Mouse (Mus musculus) c-Kit-positive CD71-negative TER-119-negative erythroid progenitor cells, embryonic 14.5 days (primary cell): Measurements from ENCODE around the gene Abcb9.
A peak's percentile ranks its signal among the peaks of the same experiment; 100 is the strongest.

Source experiments
- DNase-seq: peaks from one replicate; pipeline ENCODE4 v3.0.0-alpha.2; 2013; ENCODE audit warnings: low read depth

The Abcb9 gene

DNA sequence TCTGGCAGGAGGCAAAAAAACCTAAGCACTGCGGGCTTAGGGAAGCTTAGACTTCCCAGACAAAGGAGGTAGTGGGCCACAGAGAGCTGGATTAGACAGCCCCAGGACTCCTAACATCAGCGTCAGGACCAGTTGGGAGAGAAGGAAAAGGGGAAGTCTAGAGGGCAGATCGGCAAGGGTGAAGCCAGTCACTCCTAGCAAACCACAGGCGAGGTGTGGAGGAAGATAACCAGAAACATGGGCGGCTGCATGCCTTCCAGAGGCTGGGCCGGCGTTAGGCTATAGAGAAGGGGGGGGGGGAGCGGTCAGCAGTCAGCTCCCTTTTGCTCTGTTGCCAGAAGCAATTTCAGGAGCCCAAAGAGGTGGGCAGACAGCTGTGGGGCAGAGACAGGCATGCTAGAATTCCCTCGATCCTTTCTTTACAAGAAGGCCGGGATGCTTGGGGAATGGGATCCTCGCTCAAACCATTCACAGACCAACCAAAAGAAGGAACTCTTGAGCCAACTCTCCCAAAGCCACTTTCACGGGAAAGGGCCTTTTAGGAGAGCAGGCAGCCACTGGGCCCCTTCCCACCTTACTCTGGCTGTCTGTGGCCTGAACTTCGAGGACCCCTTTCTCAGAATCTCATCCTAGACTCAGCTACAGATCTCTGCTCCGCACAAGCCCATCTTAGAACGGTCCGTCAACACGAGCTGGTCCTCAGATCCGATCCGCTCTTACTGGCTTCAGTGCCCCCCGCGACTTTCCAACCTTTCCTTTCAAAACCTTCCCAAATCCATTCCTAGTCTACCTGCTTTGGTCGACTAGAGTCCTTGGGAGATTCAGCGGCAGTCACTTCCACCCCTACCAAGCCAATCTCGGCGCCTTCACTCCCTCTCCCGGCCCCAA lies 64.3 kb downstream of the Abcb9 start:
- no peak for DNase-seq

DNA sequence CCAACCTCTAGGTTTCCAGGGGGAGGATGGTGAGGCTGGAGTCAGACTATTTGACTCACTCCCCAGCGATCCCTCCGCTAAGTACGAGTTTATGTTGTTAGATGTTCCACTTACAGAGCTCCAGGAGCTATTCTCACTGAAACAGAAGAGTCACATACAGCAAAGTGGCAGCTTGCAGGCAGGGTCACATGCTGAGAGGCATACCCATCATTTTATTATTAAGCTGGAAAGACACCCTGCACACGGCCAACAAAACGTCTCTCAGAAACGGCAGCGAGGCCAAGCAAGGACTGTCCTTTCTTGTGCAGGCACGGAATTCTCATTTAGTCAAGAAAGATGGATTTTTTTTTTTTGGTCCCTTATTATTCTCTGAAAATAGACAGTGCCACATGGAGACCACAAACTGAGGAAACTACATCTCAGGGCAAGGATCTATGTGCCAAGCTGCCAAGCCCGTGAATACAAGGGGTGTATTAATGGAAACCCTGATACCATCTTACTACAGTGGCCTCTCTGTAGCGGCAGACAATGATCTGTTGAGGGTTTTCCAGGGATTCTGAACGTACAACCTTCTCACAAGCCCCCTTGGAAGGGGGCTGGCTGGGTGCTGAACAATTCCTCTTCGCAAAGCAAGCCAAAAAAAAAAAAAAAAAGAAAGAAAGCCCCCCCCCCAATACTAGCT lies 65.1 kb downstream of the Abcb9 start:
- no peak for DNase-seq

DNA sequence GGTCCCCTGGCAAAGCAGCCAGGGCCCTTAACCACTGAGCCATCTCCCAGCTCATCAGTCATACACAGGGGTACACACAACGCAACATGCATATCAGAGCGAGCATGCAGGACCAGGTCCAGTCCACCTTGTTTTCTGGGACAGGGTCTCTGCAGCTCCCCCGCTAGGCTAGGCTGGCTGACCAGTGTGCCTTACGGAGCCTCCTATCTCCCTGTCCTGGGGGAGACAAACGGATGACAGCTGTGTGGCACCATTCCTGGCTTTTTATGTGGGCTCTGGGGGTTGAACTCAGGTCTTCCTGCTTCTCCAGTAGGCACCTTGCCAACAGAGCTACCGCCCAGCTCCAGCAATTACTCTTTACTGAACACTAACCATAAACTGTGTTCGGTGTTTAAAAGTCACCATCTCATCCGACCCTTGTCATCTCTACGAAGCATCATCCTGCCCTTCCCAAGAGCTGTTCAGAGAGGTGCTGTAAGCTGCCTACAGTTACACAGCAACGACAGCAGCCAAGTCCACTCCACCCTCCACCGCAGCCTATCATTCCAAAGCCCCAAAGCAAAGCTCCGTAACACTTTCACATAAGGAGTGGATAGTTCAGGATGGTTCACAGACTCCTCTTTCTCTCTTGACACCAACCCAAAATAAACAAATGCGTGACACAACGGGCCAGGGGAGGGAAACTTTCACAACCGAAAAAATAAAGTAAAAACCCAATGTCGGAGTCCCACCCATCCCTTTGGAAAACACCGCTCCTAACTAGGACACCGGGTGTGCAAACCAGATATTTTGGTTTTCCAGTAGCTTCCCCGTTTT lies 66.2 kb downstream of the Abcb9 start:
- no peak for DNase-seq

- no peak for DNase-seq
Observed at GRCm38 (mm10) chr5:124028680-124029079, 66.9 kb downstream of the Abcb9 start.

DNA sequence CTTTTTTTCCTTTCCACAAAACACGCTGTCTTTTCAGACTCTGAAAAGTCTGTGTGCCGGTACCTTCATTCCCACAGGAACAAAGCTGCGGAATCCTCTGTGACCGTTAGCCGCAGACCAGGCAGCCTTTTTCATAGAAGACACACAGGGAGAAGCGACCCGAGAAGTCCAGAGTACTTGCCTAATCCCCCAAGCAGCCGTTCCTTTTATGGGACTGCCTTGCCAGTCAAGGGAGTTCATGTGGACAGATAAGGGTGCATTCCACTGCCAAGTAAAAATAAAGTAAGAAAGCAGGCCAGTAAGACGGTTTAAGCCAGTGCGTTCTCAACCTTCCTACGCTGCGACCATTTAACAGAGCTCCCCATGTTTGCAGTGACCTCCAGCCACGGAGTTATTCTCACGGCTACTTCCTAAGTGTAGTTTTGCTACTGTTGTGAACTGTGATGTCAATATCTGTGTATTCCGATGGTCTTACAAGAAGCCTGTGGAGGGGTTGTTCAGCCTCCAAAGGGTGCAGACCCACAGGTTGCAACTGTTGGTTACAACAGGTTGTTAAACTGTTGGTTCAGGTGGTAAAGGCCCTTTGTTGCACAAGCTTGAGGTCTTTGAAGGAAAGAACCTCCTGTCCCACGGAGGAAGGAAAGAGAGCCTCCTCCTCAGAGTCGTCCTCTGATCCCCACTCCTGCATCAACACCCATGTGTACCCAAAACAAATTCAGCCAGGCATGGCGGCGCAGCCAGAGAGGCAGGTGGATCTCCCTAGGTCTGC lies 67.7 kb downstream of the Abcb9 start:
- no peak for DNase-seq

DNA sequence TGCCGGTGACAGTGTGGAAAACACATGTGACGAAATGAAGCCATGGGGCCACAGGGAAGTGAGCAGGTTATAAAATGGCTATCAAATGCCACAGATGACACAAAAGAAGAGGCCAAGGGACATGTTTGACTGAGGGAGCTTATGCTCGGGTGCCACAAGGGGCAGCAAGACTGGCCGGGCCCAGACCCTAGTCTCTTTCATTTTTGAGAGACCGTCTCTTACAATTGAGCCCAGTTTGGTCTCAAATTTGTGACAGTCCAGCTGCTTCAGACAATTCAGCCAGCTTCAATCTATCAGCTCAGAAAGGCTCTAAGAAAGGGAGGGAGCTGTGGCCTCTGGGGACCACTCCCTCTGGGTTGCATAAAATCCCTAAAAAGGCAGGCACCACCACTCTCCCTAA lies 69.0 kb downstream of the Abcb9 start:
- no peak for DNase-seq

DNA sequence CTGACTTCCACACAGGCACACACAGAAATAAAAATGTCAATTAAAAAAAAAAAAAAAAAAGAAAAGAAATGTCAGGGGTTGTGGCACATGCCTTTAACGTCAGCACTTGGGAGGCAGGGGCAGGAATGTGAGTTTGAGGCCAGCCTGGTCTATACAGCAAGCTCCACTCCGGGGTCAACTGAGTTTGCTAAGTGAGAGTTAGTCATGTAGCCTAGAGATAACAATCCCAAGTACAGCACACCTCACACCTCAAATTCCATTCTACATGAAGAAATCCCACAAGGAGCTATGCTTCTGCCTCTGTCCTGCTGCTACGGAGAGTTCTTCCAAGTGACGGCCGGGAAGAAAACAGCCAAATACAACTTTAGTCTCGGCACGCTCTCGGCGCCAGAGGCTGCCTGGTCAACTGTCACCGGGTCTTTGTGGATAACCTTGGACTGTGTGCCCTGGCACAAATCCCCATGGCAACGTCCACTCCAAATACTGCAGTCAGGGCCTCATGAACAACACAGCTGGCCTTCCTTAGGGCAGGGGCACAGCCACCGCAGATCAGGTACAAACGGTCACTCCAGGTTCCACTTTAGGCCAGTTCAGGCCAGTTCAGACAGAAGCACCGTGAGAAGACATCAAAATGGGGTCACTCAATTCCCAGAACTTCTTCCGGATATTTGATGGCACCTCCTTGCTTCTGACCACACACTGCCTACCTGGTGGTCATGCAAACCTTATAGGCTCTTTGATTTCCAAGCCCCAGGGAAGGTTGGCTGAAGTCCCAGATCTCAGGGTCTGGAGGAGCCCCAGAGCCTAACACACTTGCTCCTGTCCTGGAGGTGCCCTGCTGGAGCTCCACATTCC lies 69.8 kb downstream of the Abcb9 start:
- no peak for DNase-seq

- DNase-seq = no peak
Observed at GRCm38 (mm10) chr5:124025146-124025545, 70.5 kb downstream of the Abcb9 start.

GRCm38 (mm10) chr5:124024677-124025076 lies 70.9 kb downstream of the Abcb9 start:
- DNase-seq = no peak

- DNase-seq = no peak
Observed at GRCm38 (mm10) chr5:124022365-124022764, 73.2 kb downstream of the Abcb9 start.

- DNase-seq = no peak
Observed at GRCm38 (mm10) chr5:124021701-124022100, 73.9 kb downstream of the Abcb9 start.

- DNase-seq = no peak
Observed at GRCm38 (mm10) chr5:124021148-124021547, 74.5 kb downstream of the Abcb9 start.

DNA sequence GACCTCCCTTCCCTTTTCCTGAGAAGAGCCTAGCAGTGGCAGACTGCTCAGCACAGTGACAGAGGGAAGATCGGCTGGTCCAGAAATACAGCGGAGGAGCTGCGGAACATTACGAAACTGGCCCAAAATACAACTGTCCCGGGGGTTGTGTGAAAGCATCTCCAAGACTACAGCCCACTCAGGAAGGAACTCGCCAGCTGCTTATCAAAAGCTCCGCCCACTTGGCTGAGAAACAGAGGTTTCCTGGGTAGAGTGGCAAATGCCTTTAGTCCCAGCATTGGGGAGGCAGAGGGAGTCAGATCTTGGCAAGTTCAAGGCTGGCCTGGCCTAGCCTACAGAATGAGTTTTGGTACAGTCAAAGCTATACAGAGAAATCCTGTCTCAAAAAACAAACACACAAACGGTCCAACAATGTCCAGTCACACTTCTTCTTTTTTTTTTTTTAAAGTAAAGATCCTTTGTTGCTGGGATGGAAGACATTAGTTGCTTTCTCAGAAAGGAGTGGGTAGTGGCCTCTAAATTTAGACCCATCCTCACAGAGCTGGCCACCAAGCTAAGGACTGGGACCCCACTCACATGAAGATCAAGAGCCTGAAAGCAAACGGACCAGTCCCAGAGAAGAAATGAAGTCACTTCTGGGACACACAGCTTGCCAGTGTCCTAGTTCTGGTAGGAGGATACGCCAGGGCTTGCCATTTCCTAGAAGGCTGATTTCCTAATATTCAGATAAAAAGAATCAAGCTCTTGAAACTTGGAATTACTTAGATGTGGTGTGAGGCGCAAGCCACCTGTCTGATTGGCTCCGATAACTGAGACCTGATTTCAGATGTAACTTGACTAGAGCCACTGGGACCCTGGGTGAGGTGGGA lies 76.0 kb downstream of the Abcb9 start:
- DNase-seq = peak; percentile 76

GRCm38 (mm10) chr5:124018651-124019050 lies 76.9 kb downstream of the Abcb9 start:
- DNase-seq = no peak

- DNase-seq = no peak
Observed at GRCm38 (mm10) chr5:124017941-124018340, 77.7 kb downstream of the Abcb9 start.

DNA sequence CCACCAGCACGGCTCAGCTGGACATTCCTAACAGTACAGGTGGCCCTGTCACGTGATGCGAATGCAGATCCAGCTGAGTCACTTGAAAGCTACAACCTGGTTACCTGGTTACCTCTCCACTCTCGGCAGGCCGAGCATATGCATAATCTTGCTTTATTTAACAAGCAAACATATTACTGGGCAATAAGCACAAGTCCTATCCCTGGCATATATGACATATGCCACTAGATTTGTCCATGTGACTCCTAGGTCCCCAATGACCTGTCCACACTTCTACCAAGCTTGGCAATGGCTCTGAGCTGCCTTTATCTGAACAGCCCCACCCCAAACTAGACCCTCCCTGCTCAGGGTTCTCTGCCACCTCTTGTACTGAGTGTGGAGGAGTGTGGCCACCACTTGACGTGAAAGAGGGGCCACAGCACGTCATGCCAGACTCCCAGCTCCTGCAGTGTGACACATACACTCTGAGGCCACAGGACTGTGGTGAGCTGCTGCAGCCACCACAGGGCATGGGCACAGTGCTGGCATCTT lies 79.2 kb downstream of the Abcb9 start:
- DNase-seq = no peak

GRCm38 (mm10) chr5:124015727-124016126 lies 79.9 kb downstream of the Abcb9 start:
- no peak for DNase-seq

DNA sequence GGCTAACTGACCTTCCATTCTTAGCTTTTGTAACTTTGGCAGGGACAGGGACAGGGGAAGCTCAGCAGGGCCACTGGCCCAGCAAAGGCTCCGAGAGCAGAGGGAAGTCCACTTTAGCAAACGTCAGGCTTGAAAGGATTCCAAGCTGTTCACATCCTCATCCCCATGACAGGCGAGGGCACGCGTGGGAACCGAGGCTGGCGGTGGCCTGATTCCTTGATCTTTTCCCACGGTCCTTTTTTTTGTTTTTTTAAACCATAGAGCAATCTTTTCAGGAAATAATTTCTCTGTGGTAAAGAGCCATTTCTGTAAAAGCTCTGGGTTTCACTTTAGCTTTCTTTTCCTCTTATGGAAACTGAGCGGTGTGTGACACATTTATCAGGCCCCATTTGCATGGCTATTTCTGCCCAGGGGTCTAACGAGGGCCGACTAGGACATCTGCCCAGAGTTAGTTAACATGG lies 80.8 kb downstream of the Abcb9 start:
- DNase-seq = no peak

DNA sequence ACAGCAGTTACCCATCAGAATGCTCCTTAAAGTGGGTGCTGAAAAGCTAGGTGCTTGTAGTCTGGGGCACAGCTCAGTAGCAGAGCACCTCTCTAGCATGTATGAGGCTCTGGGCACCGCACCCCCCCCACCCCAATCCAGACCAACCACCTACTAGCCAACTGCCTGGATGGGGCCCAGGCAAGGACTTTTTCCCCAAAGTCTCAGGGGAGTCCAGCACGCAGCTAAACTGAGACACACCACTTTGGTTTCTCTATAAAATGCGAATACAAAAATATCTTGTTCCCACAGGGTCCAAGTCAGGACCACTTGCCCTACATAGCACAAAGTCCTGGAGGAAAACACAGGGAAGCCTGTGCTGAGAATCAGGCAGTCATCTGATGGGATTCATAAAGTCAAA lies 81.4 kb downstream of the Abcb9 start:
- DNase-seq = no peak
